Mouse (Mus musculus): ENCODE data around the gene Pax5.
A peak's percentile ranks its signal among the peaks of the same experiment; 100 is the strongest.

Pax5 gene

GRCm38 (mm10) chr4:44543880-44544279 lies 166.4 kb downstream of the Pax5 start:
- DNase-seq (ENCODE audit: low spot score) = no peak

- DNase-seq (ENCODE audit: low spot score) = no peak
Measured at GRCm38 (mm10) chr4:44542101-44542500, 168.2 kb downstream of the Pax5 start.

GRCm38 (mm10) chr4:44538488-44538887 lies 171.8 kb downstream of the Pax5 start:
- DNase-seq (ENCODE audit: low spot score) = no peak

DNA sequence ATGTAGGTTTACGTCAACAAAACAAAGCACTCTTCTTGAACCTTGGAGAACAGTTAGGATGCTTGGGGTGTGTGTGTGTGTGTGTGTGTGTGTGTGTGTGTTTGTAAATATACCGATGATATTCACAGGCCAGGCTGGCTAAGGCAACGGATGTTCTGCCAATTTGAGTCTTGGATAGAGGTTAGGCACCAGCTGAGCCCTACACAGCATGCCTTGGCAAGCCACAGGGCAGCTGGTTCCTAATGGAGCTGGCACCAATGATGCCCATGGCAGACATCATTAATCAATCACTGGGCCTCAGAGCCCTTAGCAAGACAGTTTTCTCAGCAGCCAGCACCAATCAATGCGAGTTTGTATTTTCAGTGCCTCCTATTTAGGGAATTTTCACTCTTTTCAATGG lies 173.5 kb downstream of the Pax5 start:
- no peak for DNase-seq (ENCODE audit: low spot score)

GRCm38 (mm10) chr4:44535646-44536045 lies 174.6 kb downstream of the Pax5 start:
- DNase-seq (ENCODE audit: low spot score) = no peak

DNA sequence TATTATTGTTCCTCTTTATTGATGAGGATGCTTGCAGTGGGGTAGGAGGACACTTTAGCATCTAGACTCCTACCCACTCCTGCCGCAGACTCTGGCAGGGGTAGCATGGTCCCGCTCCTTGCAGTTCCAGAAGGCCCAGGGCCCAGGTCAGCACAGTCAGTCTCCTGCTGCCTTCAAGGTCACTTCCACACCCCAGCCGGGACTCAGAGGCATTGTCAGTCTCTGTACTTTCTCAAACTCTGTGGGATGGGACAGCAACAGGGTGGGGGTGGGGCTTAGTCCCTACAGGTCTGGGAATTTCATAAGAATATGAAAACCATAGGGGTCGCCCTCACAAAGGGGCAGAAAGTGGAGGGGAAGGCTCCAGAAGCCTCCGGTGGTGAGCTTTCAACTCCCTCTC lies 177.0 kb downstream of the Pax5 start:
- no peak for DNase-seq (ENCODE audit: low spot score)

- DNase-seq (ENCODE audit: low spot score) = no peak
Measured at GRCm38 (mm10) chr4:44532731-44533130, 177.6 kb downstream of the Pax5 start.

- no peak for DNase-seq (ENCODE audit: low spot score)
Measured at GRCm38 (mm10) chr4:44525336-44525735, 185.0 kb downstream of the Pax5 start.

- no peak for DNase-seq (ENCODE audit: low spot score)
Measured at GRCm38 (mm10) chr4:44518923-44519322, 191.4 kb downstream of the Pax5 start.

DNA sequence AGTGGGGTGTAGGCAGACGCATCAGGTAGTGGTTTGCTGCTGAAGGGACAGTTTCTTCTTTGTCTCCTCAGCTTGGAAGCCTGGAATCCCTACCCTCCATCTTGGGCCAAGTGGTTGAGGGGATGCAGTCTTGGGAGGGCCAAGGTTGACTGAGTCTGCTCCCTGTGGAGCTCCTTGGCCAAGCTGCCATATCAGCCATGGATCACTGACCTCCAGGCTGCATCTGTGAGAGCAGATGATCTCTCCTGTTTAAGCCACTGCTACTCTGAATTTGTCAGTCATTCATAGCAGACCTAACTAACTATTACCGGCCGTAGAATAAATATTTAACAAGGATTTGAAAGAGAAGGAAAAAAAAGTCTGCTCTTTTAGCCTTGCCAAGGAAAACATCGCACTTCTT lies 196.3 kb downstream of the Pax5 start:
- DNase-seq (ENCODE audit: low spot score) = no peak

DNA sequence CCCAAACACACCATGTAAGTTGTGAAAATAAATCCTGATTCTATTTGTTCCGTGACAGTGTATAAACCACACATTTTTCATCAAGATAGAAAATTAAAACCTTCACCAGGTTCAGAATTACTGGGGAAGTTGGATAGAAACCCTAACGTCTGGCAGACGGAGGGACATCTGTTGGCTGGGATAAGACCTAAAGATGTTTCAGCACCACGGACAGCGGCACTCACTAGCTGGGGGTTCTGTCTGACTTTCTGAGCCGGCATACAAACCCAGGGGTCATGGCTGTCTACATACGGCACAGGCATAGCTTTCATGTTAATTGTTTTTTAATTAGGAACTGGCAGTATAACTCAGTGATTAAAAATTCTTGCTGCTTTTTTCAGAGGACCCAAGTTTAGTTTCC lies 198.6 kb downstream of the Pax5 start:
- peak; percentile 47 for DNase-seq (ENCODE audit: low spot score)

- no peak for DNase-seq (ENCODE audit: low spot score)
Measured at GRCm38 (mm10) chr4:44508386-44509226, 201.7 kb downstream of the Pax5 start.

- DNase-seq (ENCODE audit: low spot score) = no peak
Measured at GRCm38 (mm10) chr4:44507861-44508260, 202.4 kb downstream of the Pax5 start.

DNA sequence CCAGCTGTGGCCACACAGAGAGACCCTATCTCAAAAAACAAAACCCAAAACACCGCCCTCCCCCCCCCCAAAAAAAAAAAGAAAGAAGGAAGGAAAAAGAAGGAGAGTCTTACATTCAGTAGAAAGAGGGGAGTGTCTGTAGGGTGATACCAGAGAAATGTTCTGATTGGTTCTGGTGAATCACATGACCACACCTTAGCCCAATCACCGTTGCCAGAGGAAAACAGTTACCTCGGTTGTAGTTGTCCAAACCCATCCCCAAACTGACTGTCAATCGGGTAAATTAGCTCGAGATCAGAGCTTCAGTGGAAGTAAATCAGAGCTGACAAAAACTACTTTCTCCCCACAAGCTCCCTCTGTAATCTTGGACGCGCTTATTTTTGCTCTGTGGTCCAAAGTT lies 205.3 kb downstream of the Pax5 start:
- no peak for DNase-seq (ENCODE audit: low spot score)

- DNase-seq (ENCODE audit: low spot score) = no peak
Measured at GRCm38 (mm10) chr4:44502196-44502867, 208.0 kb downstream of the Pax5 start.

DNA sequence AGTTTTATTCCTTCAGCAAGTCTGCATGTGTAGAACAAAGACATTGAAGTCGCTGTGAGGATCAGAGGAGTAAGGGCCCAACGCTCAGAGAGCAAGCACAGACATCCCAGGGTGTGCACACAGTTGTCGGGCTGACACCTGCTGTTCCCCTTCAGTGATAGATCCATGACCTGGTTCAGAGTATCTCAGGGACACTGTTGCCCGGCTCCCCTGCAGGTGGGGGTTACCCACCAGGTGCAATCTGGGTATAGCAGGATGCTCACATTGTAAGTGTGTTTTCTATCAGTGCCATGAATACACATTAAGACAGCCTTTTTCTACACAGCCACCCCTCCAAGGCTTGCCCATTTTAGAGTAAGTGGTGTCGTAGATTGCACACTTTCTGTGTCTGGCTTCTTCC lies 212.1 kb downstream of the Pax5 start:
- DNase-seq (ENCODE audit: low spot score) = no peak

DNA sequence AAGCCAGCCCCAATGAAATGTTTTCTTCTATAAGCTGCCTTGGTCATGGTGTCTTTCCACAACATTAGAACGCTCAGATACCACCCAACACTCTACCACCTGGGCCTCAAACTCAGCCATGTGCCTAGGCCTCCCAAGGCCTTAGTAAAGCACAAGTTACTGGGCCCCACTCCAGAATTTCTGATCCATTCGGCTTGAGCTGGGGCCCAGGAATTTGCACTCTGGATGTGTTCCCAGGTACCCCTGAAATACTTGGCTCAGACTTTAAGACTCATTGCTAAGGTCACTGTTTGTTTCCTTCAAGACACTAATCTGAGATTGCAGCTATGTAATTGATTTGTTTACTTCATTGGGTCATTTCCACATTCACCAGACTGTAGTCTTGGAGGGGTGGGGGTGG lies 214.5 kb downstream of the Pax5 start:
- no peak for DNase-seq (ENCODE audit: low spot score)

DNA sequence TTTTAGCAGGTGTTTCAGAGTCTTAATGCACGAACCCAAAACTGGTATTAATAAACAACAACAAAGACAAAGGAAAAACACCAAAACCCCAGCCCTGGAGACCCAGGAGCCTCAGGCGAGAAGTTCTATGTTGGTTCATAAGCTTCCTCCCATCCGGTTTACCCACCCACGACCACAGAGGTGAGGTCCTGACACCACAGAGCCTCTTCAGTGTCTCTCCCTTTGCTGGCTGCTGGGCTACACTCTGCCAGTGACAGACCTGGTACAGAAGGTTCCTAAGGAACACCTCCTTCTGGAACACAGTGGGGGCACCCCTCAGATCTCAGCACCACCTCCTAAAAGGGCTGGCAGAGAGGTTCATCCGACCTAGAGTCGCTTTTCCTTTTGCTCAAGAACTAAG lies 216.5 kb downstream of the Pax5 start:
- DNase-seq (ENCODE audit: low spot score) = no peak

DNA sequence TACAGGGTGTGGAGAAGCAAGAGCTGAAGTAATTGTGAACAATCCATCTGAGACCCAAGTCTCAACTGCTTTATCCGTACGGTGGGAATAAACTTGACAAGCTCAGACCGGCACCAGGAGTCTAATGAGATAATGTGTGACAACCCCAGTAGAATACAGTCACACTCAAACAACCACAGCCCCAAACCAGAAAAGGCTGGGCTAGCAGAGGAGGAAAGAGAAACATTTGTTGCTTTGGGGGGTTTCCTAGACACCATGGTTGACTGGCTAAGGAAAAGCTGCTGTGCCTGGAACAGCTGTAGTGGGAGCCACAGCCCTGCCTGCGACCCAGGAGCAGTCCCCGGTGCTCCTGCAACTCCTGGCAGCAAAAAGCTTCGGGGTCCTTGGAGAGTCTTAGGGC lies 219.4 kb downstream of the Pax5 start:
- no peak for DNase-seq (ENCODE audit: low spot score)

DNA sequence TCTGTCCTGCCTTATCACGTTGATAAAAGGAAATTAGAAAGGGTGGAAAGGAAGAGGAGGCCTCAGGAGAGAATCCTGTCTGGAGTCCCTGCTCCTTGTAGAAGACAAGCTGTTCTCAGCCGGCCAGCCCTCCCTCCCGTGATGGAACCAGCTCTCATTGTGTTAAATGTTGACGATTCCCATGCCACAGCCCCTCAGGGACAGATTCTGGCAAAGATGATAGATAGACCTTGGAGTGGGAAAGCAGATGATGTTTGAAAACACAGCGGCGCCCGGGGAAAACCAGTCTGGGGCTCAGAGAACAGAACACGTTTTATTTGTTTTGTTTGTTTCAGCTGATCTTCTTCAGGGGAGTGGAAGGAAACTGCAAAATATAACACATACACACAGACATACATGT lies 221.6 kb downstream of the Pax5 start:
- DNase-seq (ENCODE audit: low spot score) = no peak

DNA sequence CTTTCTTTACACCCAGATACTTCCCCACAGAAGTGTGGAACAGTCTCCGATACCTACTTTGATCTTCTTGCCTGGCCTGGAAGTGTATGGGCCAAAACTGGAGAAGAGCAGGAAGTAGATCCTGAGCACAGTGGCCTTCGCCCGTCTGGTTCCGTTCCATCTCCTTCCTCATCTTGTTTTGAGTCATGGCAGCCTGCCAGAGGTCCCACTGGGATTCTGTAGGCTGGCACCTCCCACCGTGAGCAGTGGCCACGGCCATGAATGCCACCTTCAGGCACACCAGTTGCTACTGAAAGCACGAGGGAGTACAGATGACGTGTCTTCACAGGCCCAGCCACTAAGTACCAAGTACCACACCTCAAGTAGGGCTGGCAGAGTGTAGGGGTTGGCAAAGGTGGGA lies 222.1 kb downstream of the Pax5 start:
- peak; percentile 14 for DNase-seq (ENCODE audit: low spot score)

- no peak for DNase-seq (ENCODE audit: low spot score)
Measured at GRCm38 (mm10) chr4:44482851-44483250, 227.4 kb downstream of the Pax5 start.

DNA sequence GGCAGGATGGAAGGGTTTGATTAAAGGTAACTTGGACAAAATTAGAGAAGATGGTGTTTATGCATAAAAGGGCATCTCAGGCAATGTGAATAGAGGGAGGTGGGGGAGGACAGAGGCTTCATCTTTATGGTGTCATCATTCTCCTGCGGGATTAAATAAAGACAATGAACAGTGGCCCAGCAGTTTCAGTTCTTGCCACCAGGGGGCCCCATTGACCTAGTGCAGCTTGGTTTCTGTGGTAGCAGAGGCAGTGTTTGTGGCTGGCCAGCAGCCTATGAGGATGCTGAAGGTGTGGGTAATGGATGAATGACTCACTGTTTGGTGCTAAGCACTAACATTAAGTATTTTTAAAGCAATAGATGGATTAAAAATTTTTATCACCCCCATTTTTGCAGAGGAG lies 230.5 kb downstream of the Pax5 start:
- no peak for DNase-seq (ENCODE audit: low spot score)

All from ovary, postnatal 36 days (tissue).